Mouse (Mus musculus) kidney, postnatal 25 days (tissue): Measurements from ENCODE around the gene Col6a1.
A peak's percentile ranks its signal among the peaks of the same experiment; 100 is the strongest.

Experiments used
- DNase-seq, 2 experiments: peaks; one replicate each; pipeline ENCODE4 v3.0.0; 2021; ENCODE audit warnings: mixed read lengths in 2 of 2

The Col6a1 gene

GRCm38 (mm10) chr10:76675268-76675667 is 50.7 kb downstream of the Col6a1 start:
- no peak for DNase-seq

GRCm38 (mm10) chr10:76674581-76674980 is 51.4 kb downstream of the Col6a1 start:
- DNase-seq = peak in 1 of 2 experiments; percentile 2

GRCm38 (mm10) chr10:76671939-76672338 is 54.0 kb downstream of the Col6a1 start:
- no peak for DNase-seq

- DNase-seq = peak; percentile 16 to 43
These were observed 57.1 kb downstream of the Col6a1 start for GRCm38 (mm10) chr10:76668947-76669284.

DNA sequence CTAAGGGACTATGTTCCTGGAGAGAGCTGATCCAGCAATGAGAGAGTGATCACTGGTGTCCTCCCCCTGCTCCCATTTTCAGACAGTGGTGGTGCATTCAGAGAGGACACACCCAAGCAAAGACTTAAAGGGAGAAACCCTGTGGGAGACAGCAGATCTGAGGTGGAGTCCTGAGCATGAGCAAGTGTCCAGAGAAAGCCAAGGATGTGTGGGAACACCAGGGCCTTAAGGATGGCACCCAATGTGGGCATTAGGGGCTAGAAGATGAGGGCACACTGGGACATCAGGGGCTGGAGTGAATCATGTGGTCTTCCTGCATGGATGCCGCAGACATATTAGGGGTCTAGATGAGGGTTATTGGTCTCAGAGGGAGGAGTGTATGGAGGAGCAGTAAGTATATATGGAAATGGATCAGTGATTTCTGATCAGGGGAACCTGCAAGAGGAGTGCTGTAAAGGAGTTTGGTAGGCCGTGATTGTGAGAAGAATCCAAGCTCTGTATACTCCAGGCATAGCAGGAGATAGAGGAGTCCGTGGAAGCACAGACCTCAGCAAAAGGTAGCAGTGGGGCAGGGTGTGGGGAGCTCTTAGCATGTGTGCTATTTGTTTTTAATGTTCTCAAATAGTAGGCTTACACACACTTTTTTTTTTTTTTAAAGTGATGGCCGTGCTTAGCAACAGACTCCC is 57.6 kb downstream of the Col6a1 start:
- DNase-seq = no peak

GRCm38 (mm10) chr10:76667197-76667805 is 58.7 kb downstream of the Col6a1 start:
- DNase-seq = no peak

DNA sequence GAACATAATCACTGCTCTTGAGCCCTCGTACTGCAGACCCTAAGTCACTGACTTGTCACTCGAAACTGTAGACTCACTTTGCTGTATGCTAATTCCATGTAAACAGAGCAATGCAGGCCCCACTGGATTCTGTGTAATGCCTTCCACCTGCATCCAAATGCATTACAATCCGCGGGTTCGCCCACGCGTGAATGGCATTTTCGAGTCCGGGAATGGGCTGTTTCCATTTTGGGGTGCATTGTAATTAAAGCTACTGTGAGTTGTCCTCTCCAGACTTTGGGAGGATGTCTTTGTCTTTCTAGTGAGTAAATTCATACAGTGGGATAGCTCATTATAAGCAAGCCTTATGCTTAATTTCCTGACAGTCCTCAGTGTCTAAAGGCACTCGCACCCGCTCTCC is 60.4 kb downstream of the Col6a1 start:
- no peak for DNase-seq

DNA sequence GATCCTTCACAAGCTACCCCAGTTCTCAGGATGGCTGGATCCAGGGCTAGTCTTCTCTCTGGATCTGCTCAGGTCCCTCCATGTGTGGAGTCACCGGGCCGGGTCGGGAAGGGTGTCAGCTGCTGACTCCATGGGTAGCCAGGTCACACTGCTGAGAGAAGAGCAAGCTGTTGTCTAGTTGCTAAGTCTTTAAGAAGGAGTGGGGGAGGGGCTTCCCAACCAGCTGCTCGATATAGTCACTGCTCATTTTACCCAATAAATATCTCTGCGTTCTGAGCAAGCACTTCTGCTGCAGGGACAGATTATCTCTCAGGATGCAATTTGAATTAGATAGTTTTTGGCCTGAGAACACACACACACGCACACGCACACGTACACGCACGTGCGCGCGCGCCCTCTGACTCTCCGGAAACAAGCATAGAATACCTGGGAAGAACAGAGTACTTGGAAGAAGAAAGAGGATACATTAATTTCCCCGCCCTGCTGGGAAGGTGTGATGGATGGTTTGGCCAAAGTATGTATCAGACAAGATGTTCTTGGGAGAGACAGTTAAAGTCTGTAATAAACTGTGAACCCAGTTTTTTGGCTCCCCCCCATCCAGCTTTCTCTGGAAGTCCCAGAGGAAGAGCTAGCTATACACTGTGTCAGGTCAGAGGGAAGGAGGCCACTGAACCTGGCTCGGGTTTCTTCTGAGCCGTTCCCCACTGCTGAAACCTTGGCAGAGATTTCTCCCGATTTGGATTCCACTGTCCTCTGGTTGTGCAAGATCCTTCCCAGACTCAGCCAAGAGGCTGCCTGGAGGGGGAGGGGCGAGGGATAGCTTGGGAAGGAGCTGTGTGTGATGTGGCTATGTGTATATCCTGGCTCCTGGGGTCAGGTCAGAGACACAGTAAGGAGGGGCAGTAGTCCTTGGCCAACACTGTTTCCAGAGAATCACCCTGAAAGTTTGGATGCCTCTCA is 61.5 kb downstream of the Col6a1 start:
- DNase-seq = peak; percentile 70 to 81
